Mouse (Mus musculus): ENCODE results near the gene Acoxl. TPM values are rescaled to one million over a fixed set of nuclear protein-coding genes. Genes with fewer than 3 reads are reported as not detected.

The Acoxl gene
- polyA plus RNA-seq, 1 experiment from 2014 or later = not detected

- no peaks in the 10 kb centered on the region for H3K9me3 ChIP-seq (ENCODE audit: control insufficient read depth, low read length)
- WGBS = 50% methylated on average over 7 of the region's 7 CpGs
- no peak overlapping the region for H3K4me3 ChIP-seq (replicated peaks; ENCODE audit: low read length)
- H3K27ac ChIP-seq = no peak overlapping the region
- ATAC-seq (ENCODE audit: low FRiP score) = no peak
- H3K9ac ChIP-seq = no peak overlapping the region
- no peaks in the 10 kb centered on the region for H3K27me3 ChIP-seq (ENCODE audit: control insufficient read depth, insufficient read depth, low read length)
- H3K4me1 ChIP-seq (replicated peaks; ENCODE audit: control insufficient read depth, insufficient read depth, low read length) = no peaks in the 10 kb centered on the region
- H3K4me2 ChIP-seq (replicated peaks) = no peak overlapping the region
- no peaks in the 10 kb centered on the region for H3K36me3 ChIP-seq (replicated peaks; ENCODE audit: control insufficient read depth, insufficient read depth)
- DNase-seq (ENCODE audit: low spot score) = no peak
Measured at GRCm38 (mm10) chr2:127908881-127909280, 70.2 kb downstream of the Acoxl start.

GRCm38 (mm10) chr2:127909790-127910189 lies 71.1 kb downstream of the Acoxl start:
- WGBS = 88% methylated on average over 4 of the region's 4 CpGs
- ATAC-seq (ENCODE audit: low FRiP score) = no peak

GRCm38 (mm10) chr2:127911579-127911978 lies 72.9 kb downstream of the Acoxl start:
- Histone ChIP-seq H3K27ac (no peak overlapping the region), H3K4me1 (replicated peaks; ENCODE audit: control insufficient read depth, insufficient read depth, low read length) (no peaks in the 10 kb centered on the region), H3K9me3 (ENCODE audit: control insufficient read depth, low read length) (no peaks in the 10 kb centered on the region), H3K4me3 (replicated peaks; ENCODE audit: low read length) (no peak overlapping the region), H3K9ac (no peak overlapping the region), H3K4me2 (replicated peaks) (no peak overlapping the region), H3K27me3 (ENCODE audit: control insufficient read depth, insufficient read depth, low read length) (no peaks in the 10 kb centered on the region), H3K36me3 (replicated peaks; ENCODE audit: control insufficient read depth, insufficient read depth) (no peaks in the 10 kb centered on the region)
- no peak for DNase-seq (ENCODE audit: low spot score)
- ATAC-seq (ENCODE audit: low FRiP score) = no peak
- 86% methylated on average over 3 of the region's 3 CpGs for WGBS

More at GRCm38 (mm10) chr2:127909790-127910189, 71.1 kb downstream of the Acoxl start:
- no peak overlapping the region for H3K4me3 ChIP-seq (replicated peaks; ENCODE audit: low read length)
- H3K9ac ChIP-seq = no peak overlapping the region
- DNase-seq (ENCODE audit: low spot score) = no peak
- no peaks in the 10 kb centered on the region for H3K9me3 ChIP-seq (ENCODE audit: control insufficient read depth, low read length)
- H3K27ac ChIP-seq = no peak overlapping the region
- H3K4me1 ChIP-seq (replicated peaks; ENCODE audit: control insufficient read depth, insufficient read depth, low read length) = no peaks in the 10 kb centered on the region
- no peaks in the 10 kb centered on the region for H3K36me3 ChIP-seq (replicated peaks; ENCODE audit: control insufficient read depth, insufficient read depth)
- H3K27me3 ChIP-seq (ENCODE audit: control insufficient read depth, insufficient read depth, low read length) = no peaks in the 10 kb centered on the region
- no peak overlapping the region for H3K4me2 ChIP-seq (replicated peaks)

GRCm38 (mm10) chr2:127914047-127914446 lies 75.4 kb downstream of the Acoxl start:
- Histone ChIP-seq H3K4me2 (replicated peaks) (no peak overlapping the region), H3K36me3 (replicated peaks; ENCODE audit: control insufficient read depth, insufficient read depth) (no peaks in the 10 kb centered on the region), H3K4me3 (replicated peaks; ENCODE audit: low read length) (no peak overlapping the region), H3K27ac (no peak overlapping the region), H3K9me3 (ENCODE audit: control insufficient read depth, low read length) (no peaks in the 10 kb centered on the region), H3K4me1 (replicated peaks; ENCODE audit: control insufficient read depth, insufficient read depth, low read length) (no peaks in the 10 kb centered on the region), H3K9ac (no peak overlapping the region), H3K27me3 (ENCODE audit: control insufficient read depth, insufficient read depth, low read length) (no peaks in the 10 kb centered on the region)
- DNase-seq (ENCODE audit: low spot score) (no peak), ATAC-seq (ENCODE audit: low FRiP score) (no peak)
- WGBS = 75% methylated on average over 5 of the region's 5 CpGs

- 65% methylated on average over 7 of the region's 7 CpGs for WGBS
- H3K27me3 ChIP-seq (ENCODE audit: control insufficient read depth, insufficient read depth, low read length) = no peaks in the 10 kb centered on the region
- H3K9ac ChIP-seq = no peak overlapping the region
- no peaks in the 10 kb centered on the region for H3K36me3 ChIP-seq (replicated peaks; ENCODE audit: control insufficient read depth, insufficient read depth)
- H3K27ac ChIP-seq = no peak overlapping the region
- ATAC-seq (ENCODE audit: low FRiP score) = no peak
- H3K4me2 ChIP-seq (replicated peaks) = no peak overlapping the region
- no peak for DNase-seq (ENCODE audit: low spot score)
- H3K4me1 ChIP-seq (replicated peaks; ENCODE audit: control insufficient read depth, insufficient read depth, low read length) = no peaks in the 10 kb centered on the region
- no peaks in the 10 kb centered on the region for H3K9me3 ChIP-seq (ENCODE audit: control insufficient read depth, low read length)
- H3K4me3 ChIP-seq (replicated peaks; ENCODE audit: low read length) = no peak overlapping the region
Measured at GRCm38 (mm10) chr2:127916804-127917410, 78.2 kb downstream of the Acoxl start.

GRCm38 (mm10) chr2:127919740-127920139 lies 81.1 kb downstream of the Acoxl start:
- DNase-seq (ENCODE audit: low spot score) = no peak
- Histone ChIP-seq H3K4me3 (replicated peaks; ENCODE audit: low read length) (no peak overlapping the region), H3K4me1 (replicated peaks; ENCODE audit: control insufficient read depth, insufficient read depth, low read length) (no peaks in the 10 kb centered on the region), H3K27me3 (ENCODE audit: control insufficient read depth, insufficient read depth, low read length) (no peaks in the 10 kb centered on the region), H3K36me3 (replicated peaks; ENCODE audit: control insufficient read depth, insufficient read depth) (no peaks in the 10 kb centered on the region), H3K27ac (no peak overlapping the region), H3K4me2 (replicated peaks) (no peak overlapping the region), H3K9me3 (ENCODE audit: control insufficient read depth, low read length) (no peaks in the 10 kb centered on the region), H3K9ac (no peak overlapping the region)
- no peak for ATAC-seq (ENCODE audit: low FRiP score)
- 95% methylated on average over 1 of the region's 1 CpGs for WGBS

GRCm38 (mm10) chr2:127922036-127922901 lies 83.6 kb downstream of the Acoxl start:
- no peaks in the 10 kb centered on the region for H3K36me3 ChIP-seq (replicated peaks; ENCODE audit: control insufficient read depth, insufficient read depth)
- no peaks in the 10 kb centered on the region for H3K9me3 ChIP-seq (ENCODE audit: control insufficient read depth, low read length)
- ATAC-seq (ENCODE audit: low FRiP score) = no peak
- no peak overlapping the region for H3K27ac ChIP-seq
- H3K4me2 ChIP-seq (replicated peaks) = no peak overlapping the region
- DNase-seq (ENCODE audit: low spot score) = no peak
- H3K27me3 ChIP-seq (ENCODE audit: control insufficient read depth, insufficient read depth, low read length) = no peaks in the 10 kb centered on the region
- no peak overlapping the region for H3K4me3 ChIP-seq (replicated peaks; ENCODE audit: low read length)
- no peak overlapping the region for H3K9ac ChIP-seq
- 64% methylated on average over 22 of the region's 22 CpGs for WGBS
- 0 out of 2 replicates have a peak, but pooled peaks cover under 1% of the 10 kb centered on the region for H3K4me1 ChIP-seq (replicated peaks; ENCODE audit: control insufficient read depth, insufficient read depth, low read length)

- Histone ChIP-seq H3K36me3 (replicated peaks; ENCODE audit: control insufficient read depth, insufficient read depth) (no peaks in the 10 kb centered on the region), H3K9me3 (ENCODE audit: control insufficient read depth, low read length) (no peaks in the 10 kb centered on the region), H3K4me3 (replicated peaks; ENCODE audit: low read length) (no peak overlapping the region), H3K9ac (no peak overlapping the region), H3K27me3 (ENCODE audit: control insufficient read depth, insufficient read depth, low read length) (no peaks in the 10 kb centered on the region), H3K27ac (no peak overlapping the region), H3K4me2 (replicated peaks) (no peak overlapping the region), H3K4me1 (replicated peaks; ENCODE audit: control insufficient read depth, insufficient read depth, low read length) (0 out of 2 replicates have a peak, but pooled peaks cover 7% of the 10 kb centered on the region)
- ATAC-seq (ENCODE audit: low FRiP score) (no peak), DNase-seq (ENCODE audit: low spot score) (no peak)
- WGBS = 91% methylated on average over 5 of the region's 5 CpGs
Measured at GRCm38 (mm10) chr2:127923077-127923680, 84.5 kb downstream of the Acoxl start.

- no peaks in the 10 kb centered on the region for H3K9me3 ChIP-seq (ENCODE audit: control insufficient read depth, low read length)
- H3K4me3 ChIP-seq (replicated peaks; ENCODE audit: low read length) = no peak overlapping the region
- H3K27ac ChIP-seq = no peak overlapping the region
- 0 out of 2 replicates have a peak, but pooled peaks cover 7% of the 10 kb centered on the region for H3K4me1 ChIP-seq (replicated peaks; ENCODE audit: control insufficient read depth, insufficient read depth, low read length)
- no peak overlapping the region for H3K4me2 ChIP-seq (replicated peaks)
- no peaks in the 10 kb centered on the region for H3K36me3 ChIP-seq (replicated peaks; ENCODE audit: control insufficient read depth, insufficient read depth)
- H3K27me3 ChIP-seq (ENCODE audit: control insufficient read depth, insufficient read depth, low read length) = no peaks in the 10 kb centered on the region
- DNase-seq (ENCODE audit: low spot score) (no peak), ATAC-seq (ENCODE audit: low FRiP score) (no peak)
- 74% methylated on average over 9 of the region's 9 CpGs for WGBS
- no peak overlapping the region for H3K9ac ChIP-seq
Measured at GRCm38 (mm10) chr2:127926679-127927324, 88.1 kb downstream of the Acoxl start.

Data from hindbrain, embryonic 14.5 days (tissue).